Mouse (Mus musculus) midbrain, postnatal 0 days (tissue): ENCODE data around the gene Ptbp3. TPM values are rescaled to one million over a fixed set of nuclear protein-coding genes. Genes with fewer than 3 reads are reported as not detected.

Experiments used
- ATAC-seq: fragments of 200-750 bp; cut with Nextera tagmentation; 2 replicates; pipeline ENCODE4 v1.8.0; 2017; ENCODE audit warnings: moderate number of reproducible peaks, mild to moderate bottlenecking, moderate TSS enrichment, moderate library complexity; ENCODE audit not compliant: low FRiP score
- DNase-seq: peaks from one replicate; pipeline ENCODE4 v3.0.0-alpha.2; 2015; ENCODE audit warnings: low spot score
- H3K27ac ChIP-seq: fragments of 300-500 bp; sonication (generic); 2 replicates; pipeline ENCODE4 v1.5.1; 2014; ENCODE audit warnings: low read depth, mild to moderate bottlenecking, low read length, mixed read lengths
- H3K27me3 ChIP-seq: fragments of 300-500 bp; sonication (generic); 2 replicates; pipeline ENCODE4 v1.6.1; 2014; ENCODE audit warnings: low read length, control low read depth, mixed read lengths; ENCODE audit not compliant: insufficient read depth
- H3K36me3 ChIP-seq: fragments of 300-500 bp; sonication (generic); 2 replicates; pipeline ENCODE4 v1.6.1; 2014; ENCODE audit warnings: low read length, control low read depth, mixed read lengths; ENCODE audit not compliant: insufficient read depth
- H3K4me1 ChIP-seq: fragments of 300-500 bp; sonication (generic); 2 replicates; pipeline ENCODE4 v1.6.1; 2014; ENCODE audit warnings: mild to moderate bottlenecking, control low read depth, antibody characterized with exemption, low read length, mixed read lengths; ENCODE audit not compliant: insufficient read depth
- H3K4me2 ChIP-seq: fragments of 300-500 bp; sonication (generic); 2 replicates; pipeline ENCODE4 v1.6.1; 2014; ENCODE audit warnings: low read depth, mild to moderate bottlenecking, low read length, mixed read lengths; ENCODE audit not compliant: poor library complexity, severe bottlenecking
- H3K4me3 ChIP-seq: fragments of 300-500 bp; sonication (generic); 2 replicates; pipeline ENCODE4 v1.5.1; 2014; ENCODE audit warnings: low read depth, mild to moderate bottlenecking, low read length, moderate library complexity
- H3K9ac ChIP-seq: fragments of 300-500 bp; sonication (generic); replicated peaks from 2 replicates; pipeline ENCODE4 v1.6.1; 2014; ENCODE audit warnings: mild to moderate bottlenecking, low read length, moderate library complexity, mixed read lengths; ENCODE audit not compliant: poor library complexity, severe bottlenecking
- H3K9me3 ChIP-seq: fragments of 300-500 bp; sonication (generic); 2 replicates; pipeline ENCODE4 v1.6.1; 2016; ENCODE audit warnings: low read length, control low read depth
- CTCF ChIP-seq: IDR thresholded peaks from 2 replicates; pipeline ENCODE4 v1.5.1; 2016; ENCODE audit warnings: antibody characterized with exemption, mild to moderate bottlenecking
- WGBS: fragments of 180-500 bp; shearing (Covaris S2); extraction: QIAGEN DNeasy Blood & Tissue Kit; methylation state at CpG from one replicate; pipeline ENCODE4 v1.1.7; 2014; 5-methylcytosine and 5-hydroxymethylcytosine counted together
- polyA plus RNA-seq: library from polyadenylated mRNA; unstranded; fragments of >200 nt; fragmentation: Nextera tagmentation; extraction: Ambion mirVana; gene quantifications from 2 replicates; pipeline ENCODE4 v1.2.1, GENCODE M21; 2015
- total RNA-seq: library from RNA; depleted of rRNA; stranded (reverse); fragments of >200 nt; gene quantifications from 2 replicates; pipeline ENCODE4 v1.2.3, GENCODE M21; 2014

Ptbp3 gene
- total and polyA plus RNA-seq, 2 experiments from 2014 or later, result 10.5 to 35.8 TPM

DNA sequence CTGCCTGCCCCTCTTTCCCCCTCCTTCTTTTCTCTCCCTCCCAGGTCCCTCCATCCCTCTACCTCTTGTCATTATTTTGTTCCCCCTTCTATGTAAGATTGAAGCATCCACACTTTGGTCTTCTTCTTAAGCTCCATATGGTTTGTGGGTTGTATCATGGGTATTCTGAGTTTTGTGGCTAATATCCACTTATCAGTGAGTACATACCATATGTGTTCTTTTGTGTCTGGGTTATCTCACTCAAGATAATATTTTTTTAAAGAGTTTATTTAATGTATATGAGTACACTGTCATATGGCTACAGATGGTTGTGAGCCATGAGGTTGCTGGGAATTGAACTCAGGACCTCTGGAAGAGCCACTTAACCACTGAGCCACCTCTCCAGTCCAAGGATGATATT lies 38.8 kb downstream of the Ptbp3 start:
- H3K9ac ChIP-seq, result no peak overlapping the region
- no peak for ATAC-seq
- TF ChIP-seq CTCF, result no peak
- no peaks in the 10 kb centered on the region for H3K27me3 ChIP-seq
- H3K27ac ChIP-seq, result no peak overlapping the region
- H3K9me3 ChIP-seq, result no peaks in the 10 kb centered on the region
- no peak for DNase-seq
- H3K4me2 ChIP-seq, result no peak overlapping the region
- H3K36me3 ChIP-seq, result no peaks in the 10 kb centered on the region; the same call in 1 of the 2 replicates
- no peak overlapping the region for H3K4me3 ChIP-seq
- H3K4me1 ChIP-seq, result no peaks in the 10 kb centered on the region

DNA sequence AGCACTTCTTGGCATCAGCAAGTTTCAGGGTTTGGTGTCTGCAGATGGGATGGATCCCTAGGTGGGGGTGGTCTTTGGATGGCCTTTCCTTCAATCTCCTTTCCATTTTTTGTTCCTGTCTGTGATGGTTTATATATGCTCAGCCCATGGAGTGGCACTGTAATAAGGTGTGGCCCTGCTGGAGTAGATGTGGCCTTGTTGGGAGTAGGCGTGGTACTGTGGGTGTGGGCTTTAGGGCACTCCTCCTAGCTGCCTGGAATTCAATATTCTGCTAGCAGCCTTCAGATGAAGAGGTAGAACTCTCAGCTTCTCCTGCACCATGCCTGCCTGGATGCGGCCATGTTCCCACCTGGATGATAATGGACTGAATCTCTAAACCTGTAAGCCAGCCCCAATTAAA lies 39.6 kb downstream of the Ptbp3 start:
- Histone ChIP-seq H3K36me3 (no peaks in the 10 kb centered on the region; the same call in 1 of the 2 replicates), H3K9me3 (no peaks in the 10 kb centered on the region), H3K4me3 (no peak overlapping the region), H3K4me2 (no peak overlapping the region), H3K27ac (no peak overlapping the region), H3K4me1 (no peaks in the 10 kb centered on the region), H3K27me3 (no peaks in the 10 kb centered on the region), H3K9ac (no peak overlapping the region)
- WGBS, result 95% methylated on average over 2 of the region's 2 CpGs
- DNase-seq (no peak), ATAC-seq (no peak)
- no peak for TF ChIP-seq CTCF

- no peak overlapping the region for H3K9ac ChIP-seq
Observed at GRCm38 (mm10) chr4:59507766-59508165, 41.4 kb downstream of the Ptbp3 start.

DNA sequence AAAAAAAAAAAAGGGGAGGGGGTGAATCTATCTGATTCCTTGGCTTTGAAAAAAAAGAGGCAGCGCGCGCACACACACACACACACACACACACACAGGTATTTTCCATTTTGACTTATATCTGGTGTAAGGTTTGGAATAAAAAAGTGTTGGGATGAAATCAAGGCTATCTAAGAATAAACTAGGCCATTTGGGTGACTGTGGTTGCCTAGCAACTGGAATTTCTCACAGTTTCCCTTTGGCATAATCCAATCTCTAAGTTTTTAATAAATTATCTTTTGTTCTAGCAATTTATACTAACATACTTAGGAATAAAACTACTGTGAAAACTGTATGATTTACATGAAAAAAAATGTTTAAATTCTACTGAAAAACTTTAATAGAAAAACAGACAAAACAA lies 42.5 kb downstream of the Ptbp3 start:
- Histone ChIP-seq H3K27ac (no peak overlapping the region), H3K36me3 (no peaks in the 10 kb centered on the region), H3K4me1 (no peaks in the 10 kb centered on the region), H3K4me2 (no peak overlapping the region), H3K4me3 (no peak overlapping the region), H3K27me3 (no peaks in the 10 kb centered on the region), H3K9ac (no peak overlapping the region), H3K9me3 (no peaks in the 10 kb centered on the region)
- ATAC-seq, result no peak
- WGBS, result 92% methylated on average over 3 of the region's 3 CpGs
- TF ChIP-seq CTCF, result no peak
- peak; percentile 30 for DNase-seq

More at GRCm38 (mm10) chr4:59507766-59508165, 41.4 kb downstream of the Ptbp3 start:
- DNase-seq (no peak), ATAC-seq (no peak)
- Histone ChIP-seq H3K4me1 (no peaks in the 10 kb centered on the region), H3K9me3 (no peaks in the 10 kb centered on the region), H3K4me2 (no peak overlapping the region), H3K27ac (no peak overlapping the region), H3K27me3 (no peaks in the 10 kb centered on the region), H3K36me3 (no peaks in the 10 kb centered on the region; the same call in 1 of the 2 replicates), H3K4me3 (no peak overlapping the region)
- WGBS, result 80% methylated on average over 2 of the region's 2 CpGs
- TF ChIP-seq CTCF, result no peak

DNA sequence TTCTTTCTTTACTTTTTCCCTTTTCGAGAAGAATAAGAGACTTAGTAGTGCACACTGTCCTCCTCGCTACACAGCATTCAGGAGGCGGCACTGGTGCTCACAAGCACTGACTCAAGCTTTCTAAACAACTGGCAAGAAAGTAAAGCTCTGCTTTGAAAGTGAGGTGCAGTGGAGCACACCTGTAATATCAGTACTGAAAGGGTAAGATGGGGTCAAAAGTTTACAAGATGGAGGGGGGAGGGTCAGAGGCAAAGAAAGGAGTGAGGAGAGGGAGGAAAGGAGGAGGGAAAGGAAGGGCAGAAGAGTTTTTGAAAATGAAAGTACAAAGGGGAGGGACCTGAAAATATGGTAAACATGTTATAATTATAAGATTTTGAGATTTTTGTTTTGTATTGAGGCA lies 43.7 kb downstream of the Ptbp3 start:
- no peaks in the 10 kb centered on the region for H3K9me3 ChIP-seq
- TF ChIP-seq CTCF, result no peak
- no peak overlapping the region for H3K9ac ChIP-seq
- H3K4me1 ChIP-seq, result no peaks in the 10 kb centered on the region
- no peak for ATAC-seq
- 74% methylated on average over 3 of the region's 3 CpGs for WGBS
- DNase-seq, result no peak
- no peaks in the 10 kb centered on the region for H3K36me3 ChIP-seq
- H3K27me3 ChIP-seq, result no peaks in the 10 kb centered on the region
- no peak overlapping the region for H3K27ac ChIP-seq
- no peak overlapping the region for H3K4me2 ChIP-seq
- no peak overlapping the region for H3K4me3 ChIP-seq

- Histone ChIP-seq H3K4me2 (no peak overlapping the region), H3K4me1 (no peaks in the 10 kb centered on the region), H3K9me3 (no peaks in the 10 kb centered on the region), H3K27ac (no peak overlapping the region), H3K9ac (no peak overlapping the region), H3K36me3 (peaks cover 7% of the 10 kb centered on the region; the same call in 1 of the 2 replicates), H3K4me3 (no peak overlapping the region), H3K27me3 (no peaks in the 10 kb centered on the region)
- DNase-seq (no peak), ATAC-seq (no peak)
- 88% methylated on average over 2 of the region's 2 CpGs for WGBS
- no peak for TF ChIP-seq CTCF
Observed at GRCm38 (mm10) chr4:59491097-59491496, 58.1 kb downstream of the Ptbp3 start.
